ENCODE assay signal across 20 mouse cellular contexts in genomic region chr8:114743185-114743915, GRCm38 (mm10).
DNase-seq lines count a peak whose midpoint lies in the region; ATAC-seq and TF ChIP-seq lines count a peak whose summit lies in the region.
"Had no signal": no experiment of that assay in that cellular context is flagged by ENCODE, and none has a peak within 500 bp of the region (broad histone marks: within the 10 kb centered on the region; RNA-seq: fewer than 3 reads in every experiment).

No protein-coding gene starts in this region.

- no peak overlapping the region for H3K27ac ChIP-seq in kidney, postnatal 0 days
- H3K27ac ChIP-seq: embryonic facial prominence, embryonic 13.5 days; heart, embryonic 15.5 days; hindbrain, embryonic 12.5 days; layer of hippocampus, adult 2 months; liver, embryonic 15.5 days had no signal

- ATAC-seq in kidney, postnatal 0 days (replicated peaks; ENCODE audit: low FRiP score, low read depth) = no peak

- no peak overlapping the region for H3K9ac ChIP-seq in kidney, postnatal 0 days (ENCODE audit: low read depth, low read length)
- H3K9ac ChIP-seq: embryonic facial prominence, embryonic 13.5 days; heart, embryonic 15.5 days; hindbrain, embryonic 12.5 days; liver, embryonic 15.5 days had no signal

- peak; percentile 3 for DNase-seq in adrenal gland, adult 2 months
- DNase-seq in adrenal gland, postnatal 10 days = no peak
- DNase-seq in kidney, postnatal 0 days (ENCODE audit: low spot score) = peak; percentile 30
- DNase-seq in kidney, adult 11 months = no peak
- peak; percentile 41 for DNase-seq in c-Kit-positive CD71-negative TER-119-negative erythroid progenitor cells, embryonic 14.5 days (ENCODE audit: low read depth)
- DNase-seq in retina, embryonic 14.5 days (ENCODE audit: low spot score) = peak; percentile 68
- no peak for DNase-seq in layer of hippocampus, adult 18-20 months (ENCODE audit: low spot score in 2 of 2)
- no peak for DNase-seq in cerebellum, postnatal 14 days
- DNase-seq: cerebellum, adult 9-11 months; gastrocnemius, postnatal 14 days; kidney, adult 2 months; lung, postnatal 14 days; right cerebral cortex, adult 18-20 months had no signal

- no peaks in the 10 kb centered on the region for H3K27me3 ChIP-seq in kidney, postnatal 0 days (ENCODE audit: insufficient read depth, low read length)
- H3K27me3 ChIP-seq: embryonic facial prominence, embryonic 13.5 days; heart, embryonic 15.5 days; hindbrain, embryonic 12.5 days; liver, embryonic 15.5 days had no signal

- TF ChIP-seq CTCF in kidney, postnatal 0 days (IDR thresholded peaks at IDR 0.05; ENCODE audit: low read depth) = no peak

- H3K4me1 ChIP-seq in kidney, postnatal 0 days (replicated peaks; ENCODE audit: insufficient read depth, low read length) = no peaks in the 10 kb centered on the region
- H3K4me1 ChIP-seq: heart, embryonic 15.5 days; liver, embryonic 15.5 days had no signal

- no peaks in the 10 kb centered on the region for H3K36me3 ChIP-seq in kidney, postnatal 0 days (ENCODE audit: insufficient read depth, low read length)
- H3K36me3 ChIP-seq: G1E; heart, embryonic 15.5 days; hindbrain, embryonic 12.5 days; liver, embryonic 15.5 days had no signal

- H3K9me3 ChIP-seq in kidney, postnatal 0 days (replicated peaks; ENCODE audit: low read length) = peaks cover 8% of the 10 kb centered on the region; the same call in 1 of the 2 replicates
- H3K9me3 ChIP-seq: liver, embryonic 15.5 days had no signal

- H3K4me2 ChIP-seq in kidney, postnatal 0 days (ENCODE audit: low read length) = no peak overlapping the region
- H3K4me2 ChIP-seq: embryonic facial prominence, embryonic 13.5 days; heart, embryonic 15.5 days; hindbrain, embryonic 12.5 days; liver, embryonic 15.5 days; midbrain, embryonic 11.5 days had no signal

- no peak overlapping the region for H3K4me3 ChIP-seq in kidney, postnatal 0 days (replicated peaks; ENCODE audit: low read depth, low read length)
- H3K4me3 ChIP-seq: embryonic facial prominence, embryonic 13.5 days; heart, embryonic 15.5 days; hindbrain, embryonic 12.5 days; layer of hippocampus, adult 2 months; liver, embryonic 15.5 days had no signal

- 65% methylated on average over 12 of the region's 12 CpGs for WGBS in kidney, postnatal 0 days

Comparison
In these comparisons a context has a peak if more than half of its experiments do, and no peak if none do; other contexts are left out.
1. DNase-seq: peak in adrenal gland, adult 2 months (single experiment), kidney, postnatal 0 days (single experiment), c-Kit-positive CD71-negative TER-119-negative erythroid progenitor cells, embryonic 14.5 days (single experiment) and retina, embryonic 14.5 days (single experiment); none in adrenal gland, postnatal 10 days (single experiment), kidney, adult 11 months (single experiment), layer of hippocampus, adult 18-20 months (0 of 2) and cerebellum, postnatal 14 days (0 of 2).